Mouse (Mus musculus) activated CD4-positive, CD25-positive, alpha-beta regulatory T cell, adult 9 weeks (primary cell): ENCODE results near the gene Ceacam9. TPM values are rescaled to one million over a fixed set of nuclear protein-coding genes. Genes with fewer than 3 reads are reported as not detected.

ENCODE experiments used
- polyA plus RNA-seq: library from polyadenylated mRNA; unstranded; fragments of 100-300 nt; shearing (Covaris generic); gene quantifications from one replicate; pipeline ENCODE4 v1.2.1, GENCODE M21; 2017

Ceacam9 gene
- not detected for polyA plus RNA-seq

GRCm38 (mm10) chr7:16721629-16722028, at the start of gene Ceacam9:
Ceacam9 (plus strand) TSS chr7:16721929.

DNA sequence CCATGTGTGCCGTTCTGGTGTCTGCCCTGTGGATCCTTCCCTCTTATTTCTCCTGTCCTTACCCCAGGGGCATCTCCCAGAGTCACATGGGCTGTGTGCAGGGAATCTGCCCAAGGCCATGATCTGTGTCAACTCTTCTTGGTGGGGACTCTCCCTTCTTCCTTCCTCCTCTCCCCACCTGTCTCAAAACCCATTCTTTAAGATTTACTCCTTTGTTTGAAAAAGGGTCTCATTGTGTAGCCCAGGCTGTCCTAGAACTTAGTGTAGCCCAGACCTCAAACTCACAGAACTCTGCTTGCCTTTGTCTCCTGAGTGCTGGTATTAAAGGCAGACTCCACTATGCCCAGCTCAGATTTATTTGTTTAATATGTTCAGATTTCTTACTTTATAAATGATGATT, 46.1 kb upstream of the Ceacam9 start, which contains the start of gene Ceacam15:
Gene Ceacam15, minus strand, starts transcription at position 101 of the 400 bp plus-strand sequence.

GRCm38 (mm10) chr7:16738073-16738696, 16.5 kb downstream of the Ceacam9 start, which contains the start of gene Ap2s1:
Ap2s1 (plus strand) TSS chr7:16738410.

Other genes with a start within 250 kb of the Ceacam9 start
- not detected for gene Npas1, start 244.2 kb upstream of the Ceacam9 start, polyA plus RNA-seq
- 3.6 TPM for gene Arhgap35, start 106.9 kb upstream of the Ceacam9 start, polyA plus RNA-seq
- 1.6 TPM for gene Ceacam15, start 46.2 kb upstream of the Ceacam9 start, polyA plus RNA-seq
- gene Ap2s1, start 16.5 kb downstream of the Ceacam9 start, polyA plus RNA-seq: 226 TPM
- gene Slc1a5, start 59.4 kb downstream of the Ceacam9 start, polyA plus RNA-seq: 91.9 TPM
- gene Strn4, start 94.0 kb downstream of the Ceacam9 start, polyA plus RNA-seq: 20.8 TPM
- gene Fkrp, start 94.8 kb downstream of the Ceacam9 start, polyA plus RNA-seq: 5.1 TPM
- 239 TPM for gene Prkd2, start 121.0 kb downstream of the Ceacam9 start, polyA plus RNA-seq
- not detected for gene Dact3, start 153.4 kb downstream of the Ceacam9 start, polyA plus RNA-seq
- not detected for gene Gng8, start 169.9 kb downstream of the Ceacam9 start, polyA plus RNA-seq
- 7.0 TPM for gene Ptgir, start 184.6 kb downstream of the Ceacam9 start, polyA plus RNA-seq
- gene Calm3, start 202.2 kb downstream of the Ceacam9 start, polyA plus RNA-seq: 91.2 TPM
- not detected for gene Pnmal2, start 222.8 kb downstream of the Ceacam9 start, polyA plus RNA-seq
- 0.06 TPM for gene Pnmal1, start 237.8 kb downstream of the Ceacam9 start, polyA plus RNA-seq